Mouse (Mus musculus) CD8-positive naive resting alpha-beta T cell, adult 2 months (primary cell): ENCODE results near the gene S1pr2.

Experiments used
- DNase-seq, 2 experiments: peaks; one replicate each; pipeline ENCODE4 v3.0.0; 2022; ENCODE audit warnings: low read depth in 2 of 2, low spot score in 2 of 2

Gene S1pr2

DNA sequence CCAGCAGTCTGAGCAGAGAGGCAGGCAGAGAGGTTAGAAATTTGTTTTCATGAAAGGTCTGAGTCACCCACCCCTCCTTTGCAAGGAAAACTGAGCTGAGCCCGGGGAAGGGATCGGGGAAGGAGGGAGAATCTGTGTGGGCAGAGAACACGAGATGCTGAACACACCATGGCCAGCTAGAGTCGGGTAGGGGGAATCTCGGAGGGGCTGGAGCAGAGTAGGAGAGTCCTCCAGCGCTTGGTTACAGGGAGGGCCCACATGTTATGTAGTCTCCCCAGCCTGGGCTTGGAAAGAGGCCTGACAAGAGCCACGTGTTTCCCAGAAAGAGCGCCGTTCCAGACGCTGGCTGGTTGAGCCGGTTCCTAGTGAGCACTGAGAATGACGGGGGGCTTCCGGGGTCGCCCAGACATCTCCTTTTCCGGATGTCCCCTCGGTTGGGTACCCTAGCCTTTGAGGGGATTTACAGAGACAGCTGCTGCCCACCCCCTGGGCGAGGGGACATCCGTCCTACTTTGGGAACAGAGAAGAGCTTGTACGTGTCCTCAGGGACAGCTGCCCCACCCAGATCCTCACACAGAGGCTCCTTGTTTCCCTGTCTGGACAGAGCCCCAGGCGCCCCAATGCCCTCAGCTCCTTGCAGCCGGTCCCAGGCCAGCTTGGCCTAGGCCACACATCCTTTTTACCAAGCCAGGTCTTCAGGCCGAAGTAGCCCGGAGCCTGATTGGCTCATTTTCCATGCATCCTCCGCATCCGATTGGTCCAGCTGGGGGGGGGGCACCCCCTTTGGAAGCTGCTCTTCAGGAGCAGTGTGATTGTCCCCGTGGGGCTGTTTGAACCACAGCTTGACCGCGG is 4.2 kb downstream of the S1pr2 start:
- DNase-seq = no peak

DNA sequence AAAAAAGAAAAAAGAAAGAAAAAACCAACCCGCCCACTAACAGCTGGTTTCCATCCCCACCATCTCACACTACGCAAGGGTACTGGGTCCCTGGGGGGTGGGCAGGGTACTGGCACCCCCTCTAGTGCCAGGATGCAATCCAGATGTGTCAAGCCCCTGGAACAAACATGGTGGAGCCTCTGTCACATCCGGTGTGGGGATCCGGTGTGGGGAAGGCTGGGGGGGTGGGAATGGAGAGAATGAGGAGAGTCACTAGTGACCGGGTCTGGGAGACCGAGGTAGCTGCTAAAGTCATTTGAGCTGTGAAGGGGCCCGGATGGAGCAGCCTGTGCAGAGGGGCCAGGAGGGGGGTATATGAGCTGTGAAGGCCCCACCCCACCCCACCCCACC is 4.8 kb downstream of the S1pr2 start:
- DNase-seq = no peak

DNA sequence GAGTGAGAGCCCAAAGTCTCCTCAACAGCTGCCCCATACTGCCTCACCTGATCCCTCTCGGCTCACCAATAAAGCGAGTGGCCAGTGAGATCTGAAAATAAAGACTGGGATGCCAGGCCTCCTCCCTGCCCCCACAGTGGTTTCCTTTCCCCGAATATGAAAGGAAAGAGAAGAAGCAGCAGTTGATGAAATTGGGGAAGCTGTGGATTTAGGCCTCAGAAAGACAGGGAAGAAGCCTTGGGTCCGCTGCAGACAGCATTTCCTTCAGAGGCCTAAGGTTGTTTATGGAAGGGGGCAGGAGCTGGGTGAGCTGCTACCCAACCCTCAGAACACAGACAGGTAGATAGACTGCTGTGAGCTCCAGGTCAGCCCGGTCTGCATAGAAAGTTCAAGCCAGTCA is 9.8 kb downstream of the S1pr2 start:
- no peak for DNase-seq

DNA sequence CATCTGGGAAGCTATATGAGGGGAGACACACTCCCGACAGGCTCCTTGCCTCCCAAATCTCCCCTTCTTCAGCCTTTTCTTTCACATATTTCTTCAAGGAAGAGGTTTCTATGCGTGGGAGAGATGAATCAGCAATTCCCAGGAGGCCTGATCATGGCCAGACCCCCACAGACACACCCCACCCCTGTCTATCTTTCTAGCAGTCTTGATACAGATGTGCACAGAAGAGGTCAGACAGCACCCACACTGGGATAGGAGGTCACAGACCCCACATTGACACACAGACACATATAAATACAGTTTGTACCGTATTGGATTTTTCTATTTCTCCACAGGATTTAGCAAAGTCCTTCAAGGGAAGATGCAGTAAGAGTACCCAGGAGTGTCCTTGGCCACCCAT is 10.6 kb downstream of the S1pr2 start:
- no peak for DNase-seq

DNA sequence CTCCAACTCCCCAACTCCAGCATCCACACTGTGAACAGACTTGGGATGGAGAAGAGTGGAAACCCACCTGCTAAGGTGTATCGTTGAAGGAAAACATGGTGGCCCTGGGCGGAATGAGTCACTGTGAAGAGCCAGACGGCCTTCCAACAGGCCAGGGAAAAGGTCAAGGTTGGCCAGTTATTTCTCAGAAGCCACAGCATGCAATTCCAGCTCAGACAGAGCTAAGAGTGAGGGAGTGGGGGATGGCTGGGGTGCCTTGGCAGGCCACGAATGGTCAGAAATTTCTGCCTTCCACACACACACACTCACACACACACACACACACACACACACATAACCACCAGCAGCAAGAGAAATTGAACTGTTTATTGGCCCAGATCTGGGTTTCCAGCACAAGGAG is 11.0 kb downstream of the S1pr2 start:
- no peak for DNase-seq

GRCm38 (mm10) chr9:20961557-20961956 is 15.0 kb downstream of the S1pr2 start:
- DNase-seq = peak in 1 of 2 experiments; percentile 35

DNA sequence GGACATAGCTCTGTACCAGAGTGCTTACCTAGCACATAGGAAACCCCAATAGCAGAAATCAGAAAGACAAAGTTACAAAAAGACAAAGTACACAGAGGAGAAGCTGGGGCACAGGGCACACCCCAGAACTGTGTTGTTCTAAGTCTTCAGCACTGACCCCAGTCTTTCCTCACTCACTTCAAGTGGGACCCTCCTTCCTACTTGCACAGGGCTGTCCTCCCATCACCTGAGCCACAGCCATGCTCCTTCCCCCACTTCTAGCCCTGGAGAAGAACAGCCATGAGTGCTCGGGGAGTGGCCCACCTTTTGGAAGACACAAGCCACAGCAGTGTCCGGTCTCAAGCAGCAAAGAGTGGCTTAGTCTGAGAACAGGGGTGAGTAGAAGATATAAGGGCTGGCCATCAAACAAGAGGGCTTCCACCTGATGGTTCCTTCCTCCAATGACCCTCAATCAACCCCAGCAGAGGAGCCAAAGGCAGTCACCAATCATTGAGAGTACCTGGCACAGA is 17.1 kb downstream of the S1pr2 start, which contains the start of gene Dnmt1:
TSS of gene Dnmt1 (minus strand) at position 459 of the 509 bp plus-strand sequence.
- DNase-seq = no peak

GRCm38 (mm10) chr9:20956989-20957388 is 19.6 kb downstream of the S1pr2 start:
- no peak for DNase-seq

- DNase-seq = peak; percentile 96 to 98
Observed at GRCm38 (mm10) chr9:20952520-20953227, 23.9 kb downstream of the S1pr2 start.

GRCm38 (mm10) chr9:20951966-20952519 is 24.5 kb downstream of the S1pr2 start:
- DNase-seq = no peak

GRCm38 (mm10) chr9:20951441-20951840 is 25.1 kb downstream of the S1pr2 start:
- no peak for DNase-seq

GRCm38 (mm10) chr9:20950419-20950818 is 26.2 kb downstream of the S1pr2 start:
- no peak for DNase-seq

- no peak for DNase-seq
Observed at GRCm38 (mm10) chr9:20946066-20946880, 30.3 kb downstream of the S1pr2 start.

DNA sequence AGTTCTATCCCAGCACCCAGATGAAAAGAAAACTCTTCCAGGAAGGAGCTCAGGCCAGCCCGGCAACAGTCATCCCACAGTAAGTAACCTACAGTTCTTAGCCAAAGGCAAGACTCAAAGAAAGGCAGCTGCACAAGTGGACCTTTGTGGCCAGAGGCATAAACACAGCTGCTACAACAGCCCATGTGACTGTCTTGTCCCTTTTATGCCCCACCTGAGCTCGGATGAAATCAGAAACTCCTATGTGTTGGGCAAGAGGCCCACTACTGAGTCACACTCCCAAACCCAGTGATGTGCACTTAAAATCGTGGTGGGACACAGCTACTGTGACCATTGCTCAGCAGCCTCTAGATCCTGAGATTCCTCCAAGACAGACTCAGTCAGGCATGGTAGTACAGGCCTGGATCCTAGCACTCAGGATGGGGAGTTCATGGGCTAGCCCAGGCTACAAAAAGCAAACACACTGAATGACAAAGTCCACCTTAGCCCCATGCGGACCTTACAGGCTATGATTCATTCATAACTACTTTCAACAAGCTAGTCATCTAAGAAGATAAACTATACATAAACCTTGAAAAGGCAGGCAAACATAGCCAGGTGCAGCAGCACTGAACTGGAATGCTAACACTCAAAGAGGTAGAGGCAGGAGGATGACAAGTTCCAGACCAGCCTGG is 31.7 kb downstream of the S1pr2 start:
- no peak for DNase-seq

DNA sequence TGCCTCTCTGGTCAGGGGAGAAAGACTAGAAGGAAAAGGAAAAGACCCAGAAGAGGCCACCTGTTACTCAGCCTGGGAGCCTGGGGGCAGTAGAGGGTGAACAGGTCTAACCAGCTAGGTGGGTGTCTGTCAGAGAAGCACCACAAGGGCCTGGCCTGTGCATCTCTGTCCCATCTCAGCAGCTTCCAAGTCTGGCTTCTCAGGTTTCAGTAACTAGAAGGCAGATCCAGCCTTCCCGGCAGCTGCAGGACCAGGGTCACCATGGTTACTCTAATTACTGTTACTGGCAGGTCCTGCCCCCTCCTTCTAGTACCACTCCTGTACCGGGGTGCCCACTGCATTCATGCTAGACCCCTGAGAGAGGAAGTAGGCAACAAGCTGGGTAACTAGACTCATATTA is 32.7 kb downstream of the S1pr2 start:
- no peak for DNase-seq

- DNase-seq = no peak
Observed at GRCm38 (mm10) chr9:20943396-20943795, 33.2 kb downstream of the S1pr2 start.

DNA sequence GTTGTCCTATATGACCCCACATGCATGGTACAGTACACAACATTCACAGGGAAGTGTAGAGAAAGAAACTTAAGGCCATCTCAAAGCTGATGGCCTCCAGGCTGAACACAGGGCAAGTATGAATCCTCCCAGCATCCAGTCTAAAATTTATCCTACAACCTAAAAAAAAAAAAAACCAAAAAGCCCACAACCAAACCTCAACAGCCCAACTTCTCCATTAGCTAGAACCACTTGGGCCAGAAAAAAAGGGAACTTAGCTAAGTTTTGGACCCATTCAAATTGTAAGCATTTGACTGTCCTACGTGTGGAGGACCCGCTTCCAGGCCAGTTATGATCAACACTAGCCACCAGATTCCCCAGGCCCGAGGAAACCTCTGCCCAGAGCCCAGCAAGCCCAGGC is 53.3 kb downstream of the S1pr2 start:
- no peak for DNase-seq

DNA sequence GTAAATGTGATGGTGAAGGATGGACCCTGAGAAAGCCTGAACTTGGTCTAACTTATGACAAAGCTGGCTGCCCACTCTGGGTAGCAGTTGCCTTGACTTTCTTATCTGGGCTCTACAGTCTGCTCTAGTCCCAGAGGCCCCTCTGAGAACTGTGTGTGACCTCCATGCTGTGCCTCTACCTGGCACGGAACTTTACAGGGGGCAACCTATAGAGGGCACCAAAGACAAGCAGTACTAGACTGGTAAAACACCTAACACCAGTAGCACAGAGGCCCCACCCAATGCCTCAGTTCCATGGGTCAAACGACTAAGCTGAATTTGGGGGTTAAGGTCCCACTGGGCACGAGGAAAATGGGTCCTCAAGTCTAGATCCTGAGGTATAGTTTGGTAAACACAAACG is 60.4 kb downstream of the S1pr2 start:
- DNase-seq = peak; percentile 18 to 44
